Mouse (Mus musculus) gastrocnemius, postnatal 4 days (tissue): ENCODE results near the gene Grk4. TPM values are rescaled to one million over a fixed set of nuclear protein-coding genes. Genes with fewer than 3 reads are reported as not detected.

Experiments
- DNase-seq, 2 experiments: peaks; one replicate each; pipeline ENCODE4 v3.0.0; 2021 to 2022; ENCODE audit warnings: low spot score in 2 of 2, mixed read lengths in 2 of 2
- long read RNA-seq, 2 experiments: library from polyadenylated mRNA; stranded (forward); transcript quantifications; one replicate each; pipeline ENCODE4 v2.0.0; 2021
- total RNA-seq, 2 experiments: library from RNA; stranded (reverse); gene quantifications; 2 replicates each; pipeline ENCODE4 v1.2.3; 2021

The Grk4 gene
- total RNA-seq, result 1 to 10 TPM; 1.9 to 3.0 TPM
- long read RNA-seq, experiment 1, partial matches to known transcripts, result 0 of 2 reads
- long read RNA-seq, experiment 1, other reads (novel, unspliced or antisense), result 1 of 2 reads
- long read RNA-seq, experiment 2, partial matches to known transcripts, result 0 of 2 reads
- long read RNA-seq, experiment 2, other reads (novel, unspliced or antisense), result 2 of 2 reads

- DNase-seq, result peak; percentile 95 to 99
Observed at GRCm38 (mm10) chr5:34659686-34660590, at the start of gene Grk4, which contains the start of gene Nop14. TSS of gene Grk4 (plus strand) at chr5:34660379. TSS of gene Nop14 (minus strand) at chr5:34660148.

DNA sequence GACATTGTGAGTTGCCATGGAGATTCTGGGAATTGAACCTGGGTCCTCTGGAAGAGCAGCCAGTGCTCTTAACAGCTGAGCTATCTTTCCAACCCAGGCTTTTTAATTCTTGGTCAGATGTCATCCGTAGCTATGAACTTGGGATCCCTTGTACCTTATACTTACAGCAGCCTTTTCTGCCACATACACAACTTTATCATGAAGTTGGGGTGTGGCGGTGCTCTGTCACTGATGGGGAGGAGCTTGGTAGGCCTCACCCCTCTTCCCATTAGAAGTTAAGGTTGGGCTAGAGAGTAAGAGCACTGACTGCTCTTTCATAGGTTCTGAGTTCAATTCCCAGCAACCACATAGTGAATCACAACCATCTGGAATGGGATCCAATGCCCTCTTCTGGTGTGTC lies 27.2 kb upstream of the Grk4 start:
- no peak for DNase-seq

DNA sequence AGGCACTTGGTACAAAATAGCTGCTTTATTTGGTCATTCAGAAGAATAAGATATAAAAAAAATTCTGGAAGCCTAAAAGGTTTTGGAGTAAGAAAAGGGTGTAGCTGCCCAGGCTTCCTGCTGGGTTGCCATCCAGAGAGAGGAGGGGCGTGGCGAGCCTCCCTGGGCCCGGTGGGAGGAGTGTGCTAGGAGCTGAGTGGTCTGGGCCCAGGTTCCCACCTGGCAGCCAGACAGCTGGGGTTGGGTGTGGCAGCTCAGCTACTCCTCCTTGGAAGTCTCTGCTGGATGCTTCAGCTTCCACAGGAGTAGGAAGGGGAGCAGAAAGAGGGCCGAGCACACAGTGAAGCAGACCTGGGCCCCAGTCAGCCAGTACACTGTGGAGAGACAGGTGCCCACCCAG lies 26.5 kb upstream of the Grk4 start:
- peak; percentile 33 to 47 for DNase-seq

DNA sequence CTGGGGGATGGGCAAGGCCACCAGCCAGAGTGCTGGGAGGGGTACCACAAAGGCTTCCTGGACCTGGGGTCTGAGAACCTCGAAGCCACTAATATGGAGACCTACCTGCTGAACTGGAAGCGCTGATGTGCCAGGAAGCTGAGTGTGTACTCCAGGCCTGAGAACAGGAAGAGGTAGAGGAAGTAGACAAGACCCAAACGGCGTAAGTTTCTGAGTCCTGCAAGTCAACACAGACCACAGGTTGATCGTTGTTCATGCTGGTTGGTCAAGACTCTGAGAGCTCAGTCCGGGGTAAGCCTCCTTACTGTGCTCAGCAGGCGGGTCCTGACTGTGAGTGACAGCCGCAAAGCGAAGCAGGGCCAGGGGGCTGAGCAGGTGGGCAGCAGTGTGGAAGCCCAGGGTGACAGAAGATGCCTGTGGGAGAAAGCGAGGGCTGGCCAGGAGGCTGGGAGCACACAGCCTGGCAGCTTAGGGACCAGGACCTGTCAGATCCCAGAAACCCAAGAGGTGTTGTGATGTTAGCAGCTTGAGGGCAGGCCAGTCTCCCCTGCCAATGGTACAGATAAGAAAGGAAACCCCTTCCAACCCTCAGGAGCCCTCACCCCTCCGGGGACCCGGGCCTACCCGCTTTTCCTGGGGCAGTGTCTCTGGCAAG lies 25.3 kb upstream of the Grk4 start:
- DNase-seq, result no peak

GRCm38 (mm10) chr5:34635665-34636192 lies 24.4 kb upstream of the Grk4 start:
- peak in 1 of 2 experiments; percentile 19 for DNase-seq

GRCm38 (mm10) chr5:34636481-34637287 lies 23.5 kb upstream of the Grk4 start, which contains the start of gene Mfsd10:
TSS of gene Mfsd10 (minus strand) at chr5:34637212.
- DNase-seq, result peak; percentile 68 to 83

DNA sequence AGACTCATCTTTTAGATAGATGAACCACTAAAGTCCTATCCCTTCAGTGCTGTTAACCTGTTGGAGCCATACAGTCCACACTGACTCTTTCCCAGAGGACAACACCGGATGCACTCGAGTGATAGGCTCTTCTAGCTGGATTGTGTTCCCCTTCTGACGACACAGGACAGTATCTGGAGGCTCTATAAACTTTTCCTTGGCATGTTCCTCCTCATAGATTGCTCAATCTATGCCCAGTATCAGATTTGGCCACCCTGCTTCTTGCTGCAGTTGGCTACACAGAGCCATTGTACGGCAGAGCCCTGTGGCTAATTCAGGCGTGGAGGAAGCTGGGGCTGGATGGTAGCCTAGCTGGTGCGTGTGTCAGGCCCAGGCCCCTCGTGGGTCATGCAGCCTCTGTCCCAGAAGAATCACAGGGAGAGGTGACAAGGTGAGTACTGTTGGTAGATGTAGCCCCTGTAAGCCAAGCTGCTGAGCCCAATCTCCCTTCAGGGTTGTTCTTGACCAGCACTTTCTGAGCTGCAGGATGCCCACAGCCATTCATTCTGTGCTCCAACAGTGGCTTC lies 22.5 kb upstream of the Grk4 start:
- DNase-seq, result no peak

GRCm38 (mm10) chr5:34641991-34642390 lies 18.2 kb upstream of the Grk4 start:
- DNase-seq, result no peak

GRCm38 (mm10) chr5:34642932-34643331 lies 17.2 kb upstream of the Grk4 start:
- no peak for DNase-seq

- DNase-seq, result peak; percentile 43 to 51
Observed at GRCm38 (mm10) chr5:34647581-34647980, 12.6 kb upstream of the Grk4 start.

- no peak for DNase-seq
Observed at GRCm38 (mm10) chr5:34652961-34653360, 7.2 kb upstream of the Grk4 start.

DNA sequence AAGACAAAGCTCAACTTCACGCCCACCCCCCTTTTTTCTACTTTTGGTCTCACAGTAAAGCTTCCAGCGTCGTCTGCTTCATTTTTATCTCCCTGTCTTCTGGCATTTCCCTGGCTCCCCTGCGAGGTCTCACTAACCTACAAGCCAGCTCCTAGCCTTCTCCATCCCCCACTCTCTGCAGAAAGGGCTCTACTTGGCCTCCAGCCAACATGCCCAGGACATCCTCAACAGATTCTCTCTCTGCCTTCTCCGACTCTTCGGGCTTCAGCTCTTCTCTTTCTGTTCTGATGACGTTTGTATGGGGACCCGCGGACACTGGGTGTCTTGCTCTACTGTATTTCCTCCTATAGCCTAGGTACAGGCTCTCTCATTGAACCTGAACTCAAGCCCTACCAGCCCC lies 5.3 kb upstream of the Grk4 start:
- no peak for DNase-seq

- DNase-seq, result no peak
Observed at GRCm38 (mm10) chr5:34657556-34657955, 2.6 kb upstream of the Grk4 start.

DNA sequence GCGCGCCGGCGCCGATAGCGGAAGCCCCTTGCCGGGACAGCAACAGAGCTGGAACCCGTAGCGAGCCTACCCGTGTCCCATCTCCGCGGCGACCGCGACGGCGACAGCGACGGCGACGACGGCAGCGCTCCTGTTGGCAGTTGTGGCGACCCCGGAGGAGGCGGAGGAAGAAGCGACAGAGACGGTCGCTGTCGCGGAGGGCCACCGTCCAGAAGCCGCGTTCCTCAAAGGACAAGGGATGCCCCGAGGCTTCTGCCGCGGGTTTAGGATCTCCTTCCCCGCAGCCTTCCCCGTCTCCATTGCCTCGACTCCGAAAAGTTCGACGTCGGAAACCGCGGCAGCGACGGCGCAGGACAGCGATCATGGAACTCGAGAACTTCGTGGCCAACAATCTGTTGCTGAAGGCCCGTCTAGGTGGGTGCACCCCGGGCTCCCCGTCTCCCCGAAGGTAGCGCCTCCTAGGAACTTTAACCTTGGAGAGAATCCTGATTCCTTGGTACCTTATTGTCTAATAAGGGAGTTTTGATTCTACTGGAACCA lies 482 bp downstream of the Grk4 start:
- DNase-seq, result no peak

- DNase-seq, result no peak
Observed at GRCm38 (mm10) chr5:34661909-34662308, 1.7 kb downstream of the Grk4 start.

DNA sequence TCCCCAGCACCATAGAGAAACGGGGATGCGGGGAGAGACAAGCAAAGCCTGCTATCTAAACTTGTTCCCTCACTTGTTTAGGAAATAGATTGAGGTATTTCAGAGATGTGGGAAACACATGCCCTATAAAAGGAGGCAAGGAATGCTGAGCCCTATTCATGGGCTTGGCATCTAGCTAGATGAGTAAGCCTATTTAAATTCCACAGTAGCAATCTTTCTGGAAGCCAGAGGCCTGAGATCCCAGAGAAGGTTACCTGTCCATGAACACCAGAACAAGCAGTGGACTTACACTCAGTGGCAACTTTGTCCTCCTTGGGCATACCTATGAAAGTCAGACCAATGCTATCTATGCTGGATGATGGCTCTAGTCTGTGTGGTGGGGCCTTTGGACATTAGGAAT lies 3.1 kb downstream of the Grk4 start:
- DNase-seq, result no peak

- DNase-seq, result no peak
Observed at GRCm38 (mm10) chr5:34669493-34669892, 9.3 kb downstream of the Grk4 start.

DNA sequence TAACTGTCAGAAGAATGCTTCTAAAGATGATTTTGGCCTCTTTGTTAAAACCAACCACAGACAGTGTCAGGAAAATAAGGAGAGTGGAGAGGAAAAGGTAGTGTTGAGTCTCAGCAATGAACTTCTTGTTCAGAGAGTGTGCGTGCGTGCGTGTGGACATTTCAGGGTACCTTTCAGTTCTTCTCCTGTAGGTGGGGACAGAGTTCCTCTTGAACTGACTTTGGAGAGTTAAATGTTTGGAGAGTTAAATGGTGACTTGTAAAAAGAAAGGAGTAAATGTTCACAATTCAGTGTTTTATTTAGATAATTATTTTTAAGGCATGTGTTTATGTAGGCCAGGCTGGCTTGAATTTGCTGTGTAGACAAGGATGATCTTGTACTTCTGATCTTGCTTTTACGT lies 10.1 kb downstream of the Grk4 start:
- no peak for DNase-seq

GRCm38 (mm10) chr5:34689868-34690267 lies 29.7 kb downstream of the Grk4 start:
- no peak for DNase-seq

- no peak for DNase-seq
Observed at GRCm38 (mm10) chr5:34692782-34693181, 32.6 kb downstream of the Grk4 start.
